Mouse (Mus musculus): ENCODE results near the gene Krt12.

DNA sequence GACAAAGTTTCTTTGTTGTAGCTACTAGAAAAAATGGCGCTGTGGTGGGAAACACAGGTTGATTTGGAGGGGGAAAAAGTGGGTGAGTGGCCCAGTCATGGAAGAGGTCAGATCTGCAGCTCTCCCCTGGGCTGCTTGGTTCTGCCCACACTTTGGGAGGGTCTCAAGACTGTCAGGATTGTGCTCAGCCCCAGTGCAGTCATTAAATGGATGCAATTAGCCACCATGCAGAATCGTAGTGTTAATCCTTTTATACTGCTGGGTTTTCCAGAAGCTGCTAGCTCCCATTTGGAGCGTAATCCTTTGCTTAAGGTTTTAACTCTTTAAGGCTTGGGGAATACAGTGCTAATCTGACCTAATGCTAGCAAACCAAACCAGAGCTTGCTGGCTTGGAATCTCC is 26.0 kb downstream of the Krt12 start:
- TF ChIP-seq CTCF (IDR thresholded peaks at IDR 0.05; ENCODE audit: low read depth): no peak
- no peak for TF ChIP-seq EP300 (IDR thresholded peaks at IDR 0.05; ENCODE audit: low read depth)
